Mouse (Mus musculus) MEL (cell line): ENCODE measurements around the gene Ncoa7. TPM values are rescaled to one million over a fixed set of nuclear protein-coding genes. Genes with fewer than 3 reads are reported as not detected.

ENCODE experiments used
- DNase-seq: peaks from one replicate; pipeline ENCODE4 v3.0.0; 2011; ENCODE audit warnings: low read depth, low spot score
- H3K27ac ChIP-seq: 2 replicates; pipeline ENCODE4 v1.5.1; 2012; ENCODE audit warnings: low read depth, mild to moderate bottlenecking, control low read depth, low read length, moderate library complexity; ENCODE audit not compliant: control insufficient read depth
- H3K27me3 ChIP-seq, 2 experiments: fragments of 150-350 bp in 1 of 2; sonication (generic) in 1 of 2; 2 replicates each; pipeline ENCODE4 v1.6.1; 2012; ENCODE audit warnings: low read length in 2 of 2, mild to moderate bottlenecking in 2 of 2, improper control_type of control experiment in 1 of 2, moderate library complexity in 1 of 2; ENCODE audit not compliant: insufficient read depth in 2 of 2, control insufficient read depth in 1 of 2
- H3K36me3 ChIP-seq, 2 experiments: 2 replicates each; pipeline ENCODE4 v1.6.1; 2012 to 2014; ENCODE audit warnings: low read length in 2 of 2, improper control_type of control experiment in 1 of 2, inconsistent platforms in 1 of 2, mild to moderate bottlenecking in 1 of 2; ENCODE audit not compliant: insufficient read depth in 2 of 2, control insufficient read depth in 1 of 2
- H3K4me1 ChIP-seq, 2 experiments: fragments of 150-350 bp in 1 of 2; sonication (generic) in 1 of 2; 2 replicates each; pipeline ENCODE4 v1.6.1; 2012; ENCODE audit warnings: low read length in 2 of 2, improper control_type of control experiment in 1 of 2, mild to moderate bottlenecking in 1 of 2; ENCODE audit not compliant: insufficient read depth in 2 of 2, control insufficient read depth in 1 of 2
- H3K4me3 ChIP-seq, 2 experiments: fragments of 150-350 bp in 1 of 2; sonication (generic) in 1 of 2; 2 replicates each; pipeline ENCODE4 v1.5.1; 2012; ENCODE audit warnings: low read depth in 2 of 2, low read length in 2 of 2, mild to moderate bottlenecking in 2 of 2, moderate library complexity in 2 of 2, control low read depth in 1 of 2, improper control_type of control experiment in 1 of 2; ENCODE audit not compliant: control insufficient read depth in 1 of 2, insufficient read depth in 1 of 2
- H3K79me2 ChIP-seq: 2 replicates; pipeline ENCODE4 v1.6.1; 2012; ENCODE audit warnings: mild to moderate bottlenecking, low read length, moderate library complexity; ENCODE audit not compliant: control insufficient read depth, poor library complexity, insufficient read depth
- H3K9ac ChIP-seq: 2 replicates; pipeline ENCODE4 v1.6.1; 2012; ENCODE audit warnings: low read depth, mild to moderate bottlenecking, control low read depth, low read length, moderate library complexity; ENCODE audit not compliant: control insufficient read depth, poor library complexity, severe bottlenecking
- H3K9me3 ChIP-seq: fragments of 150-350 bp; sonication (generic); replicated peaks from 2 replicates; pipeline ENCODE4 v1.6.1; 2012; ENCODE audit warnings: mild to moderate bottlenecking, low read length, improper control_type of control experiment, moderate library complexity; ENCODE audit not compliant: insufficient read depth
- BHLHE40 ChIP-seq: IDR thresholded peaks from 2 replicates; pipeline ENCODE4 v1.6.1; 2012; ENCODE audit warnings: low read depth, mild to moderate bottlenecking, inconsistent platforms, low read length, improper control_type of control experiment, borderline replicate concordance
- CHD2 ChIP-seq: IDR thresholded peaks from 2 replicates; pipeline ENCODE4 v1.6.1; 2011; ENCODE audit warnings: low read length, improper control_type of control experiment
- ELF1 ChIP-seq: IDR thresholded peaks from 2 replicates; pipeline ENCODE4 v1.6.1; 2014; ENCODE audit warnings: low read depth, mild to moderate bottlenecking, inconsistent platforms, low read length, improper control_type of control experiment, moderate library complexity
- GABPA ChIP-seq: IDR thresholded peaks from 2 replicates; pipeline ENCODE4 v1.6.1; 2012; ENCODE audit warnings: low read depth, mild to moderate bottlenecking, inconsistent platforms, low read length, improper control_type of control experiment, moderate library complexity
- GATA1 ChIP-seq: IDR thresholded peaks from 2 replicates; pipeline ENCODE4 v1.6.1; 2011; ENCODE audit warnings: low read depth, low read length, improper control_type of control experiment
- MEF2A ChIP-seq: IDR thresholded peaks from 2 replicates; pipeline ENCODE4 v1.6.1; 2014; ENCODE audit warnings: low read depth, mild to moderate bottlenecking, inconsistent platforms, low read length, improper control_type of control experiment; ENCODE audit not compliant: poor library complexity, insufficient replicate concordance, severe bottlenecking; ENCODE audit errors: extremely low read depth
- MXI1 ChIP-seq: IDR thresholded peaks from 2 replicates; pipeline ENCODE4 v1.6.1; 2011; ENCODE audit warnings: mild to moderate bottlenecking, low read depth, low read length, improper control_type of control experiment
- MYB ChIP-seq: IDR thresholded peaks from 2 replicates; pipeline ENCODE4 v1.6.1; 2011; ENCODE audit warnings: mild to moderate bottlenecking, low read depth, low read length, improper control_type of control experiment
- NRF1 ChIP-seq: IDR thresholded peaks from 2 replicates; pipeline ENCODE4 v1.6.1; 2014; ENCODE audit warnings: low read depth, mild to moderate bottlenecking, inconsistent platforms, low read length, improper control_type of control experiment, moderate library complexity; ENCODE audit not compliant: poor library complexity, insufficient read depth, severe bottlenecking
- TCF12 ChIP-seq: IDR thresholded peaks from 2 replicates; pipeline ENCODE4 v1.6.1; 2014; ENCODE audit warnings: low read depth, mild to moderate bottlenecking, inconsistent platforms, low read length, improper control_type of control experiment, moderate library complexity
- UBTF ChIP-seq: IDR thresholded peaks from 2 replicates; pipeline ENCODE4 v1.6.1; 2012; ENCODE audit warnings: low read depth, mild to moderate bottlenecking, inconsistent platforms, low read length, improper control_type of control experiment, moderate library complexity, borderline replicate concordance; ENCODE audit not compliant: insufficient read depth
- USF2 ChIP-seq, 2 experiments: IDR thresholded peaks; 2 replicates each; pipeline ENCODE4 v1.6.1; 2011 to 2012; ENCODE audit warnings: improper control_type of control experiment in 2 of 2, low read length in 2 of 2, borderline replicate concordance in 1 of 2, inconsistent platforms in 1 of 2, low read depth in 1 of 2, mild to moderate bottlenecking in 1 of 2; ENCODE audit not compliant: insufficient read depth in 1 of 2
- ZC3H11A ChIP-seq: IDR thresholded peaks from 2 replicates; pipeline ENCODE4 v1.6.1; 2012; ENCODE audit warnings: low read depth, mild to moderate bottlenecking, inconsistent platforms, low read length, improper control_type of control experiment
- ZKSCAN1 ChIP-seq: IDR thresholded peaks from 2 replicates; pipeline ENCODE4 v1.6.1; 2012; ENCODE audit warnings: low read depth, mild to moderate bottlenecking, inconsistent platforms, low read length, improper control_type of control experiment, moderate library complexity
- ZMIZ1 ChIP-seq: IDR thresholded peaks from 2 replicates; pipeline ENCODE4 v1.6.1; 2012; ENCODE audit warnings: low read depth, mild to moderate bottlenecking, inconsistent platforms, low read length, improper control_type of control experiment, moderate library complexity
- polyA plus RNA-seq, 2 experiments: library from polyadenylated mRNA; stranded (reverse) in 1 of 2; unstranded in 1 of 2; fragments of >175 nt in 1 of 2; fragments of >200 nt in 1 of 2; gene quantifications; 2 replicates each; pipeline versions ENCODE4 v1.2.1 to v1.2.4; 2012; ENCODE audit warnings: low replicate concordance in 2 of 2, low read depth in 1 of 2; ENCODE audit not compliant: insufficient read length in 2 of 2, insufficient read depth in 1 of 2, missing spikeins in 1 of 2
- total RNA-seq: library from RNA; depleted of rRNA; stranded (reverse); fragments of 300-350 nt; gene quantifications from 2 replicates; pipeline ENCODE4 v1.2.3, GENCODE M21; 2012

The Ncoa7 gene
- total and polyA plus RNA-seq, 3 experiments: 1.7 to 64.9 (median 4.2) TPM

GRCm38 (mm10) chr10:30796469-30797261 lies 6.5 kb downstream of the Ncoa7 start (continued):
- TF ChIP-seq NRF1 (no peak), UBTF (no peak)

- no peak for DNase-seq
- no peak overlapping the region for H3K27ac ChIP-seq
- H3K36me3 ChIP-seq: peaks cover 0 to 14% of the 10 kb centered on the region in 2 experiments; a peak in 2 of 4 replicates
- no peak overlapping the region for H3K4me3 ChIP-seq
- H3K4me1 ChIP-seq: peaks cover 6 to 15% of the 10 kb centered on the region in 2 experiments; a peak in 2 of 4 replicates
- H3K27me3 ChIP-seq: no peaks in the 10 kb centered on the region
- no peaks in the 10 kb centered on the region for H3K79me2 ChIP-seq
- TF ChIP-seq GABPA: no peak
- TF ChIP-seq ZMIZ1: no peak
- TF ChIP-seq TCF12: no peak
- TF ChIP-seq BHLHE40: no peak
- TF ChIP-seq ZC3H11A: no peak
- no peak for TF ChIP-seq ZKSCAN1
- TF ChIP-seq MYB: no peak
- TF ChIP-seq CHD2: no peak
- no peak for TF ChIP-seq GATA1
- no peak for TF ChIP-seq NRF1
- no peaks in the 10 kb centered on the region for H3K9me3 ChIP-seq
- H3K9ac ChIP-seq: no peak overlapping the region
These were observed 12.1 kb downstream of the Ncoa7 start for GRCm38 (mm10) chr10:30791016-30791415.

GRCm38 (mm10) chr10:30789521-30789920 lies 13.6 kb downstream of the Ncoa7 start:
- no peaks in the 10 kb centered on the region for H3K9me3 ChIP-seq
- no peak overlapping the region for H3K4me3 ChIP-seq
- no peaks in the 10 kb centered on the region for H3K79me2 ChIP-seq
- H3K27me3 ChIP-seq: no peaks in the 10 kb centered on the region
- no peak for DNase-seq
- H3K27ac ChIP-seq: no peak overlapping the region
- TF ChIP-seq ELF1 (no peak), ZC3H11A (no peak), USF2 (IDR thresholded peaks at IDR 0.05; ENCODE audit: borderline replicate concordance in 1 of 2, insufficient read depth in 1 of 2, low read depth in 1 of 2, low read length in 2 of 2) (no peak), MXI1 (no peak), MEF2A (no peak)
- H3K36me3 ChIP-seq: peaks cover 0 to 14% of the 10 kb centered on the region in 2 experiments; a peak in 2 of 4 replicates
- no peak overlapping the region for H3K9ac ChIP-seq
- H3K4me1 ChIP-seq: peaks cover 6 to 15% of the 10 kb centered on the region in 2 experiments; a peak in 2 of 4 replicates
